Mouse (Mus musculus) intestine, embryonic 14.5 days (tissue): ENCODE data around the gene Arf4. TPM values are rescaled to one million over a fixed set of nuclear protein-coding genes. Genes with fewer than 3 reads are reported as not detected.

Source experiments
- ATAC-seq: fragments of 200-750 bp; cut with Nextera tagmentation; replicated peaks from 2 replicates; pipeline ENCODE4 v1.8.0; 2017; ENCODE audit warnings: low read depth, moderate number of reproducible peaks, moderate TSS enrichment, moderate library complexity; ENCODE audit not compliant: low FRiP score, low TSS enrichment
- DNase-seq: peaks from one replicate; pipeline ENCODE4 v3.0.0-alpha.2; 2018; ENCODE audit warnings: low spot score
- H3K27ac ChIP-seq: fragments of 300-500 bp; sonication (generic); 2 replicates; pipeline ENCODE4 v1.5.1; 2014; ENCODE audit warnings: low read depth, mild to moderate bottlenecking, control low read depth
- H3K27me3 ChIP-seq: fragments of 300-500 bp; sonication (generic); replicated peaks from 2 replicates; pipeline ENCODE4 v1.6.1; 2014; ENCODE audit warnings: low read length, control low read depth; ENCODE audit not compliant: control insufficient read depth, insufficient read depth
- H3K36me3 ChIP-seq: fragments of 300-500 bp; sonication (generic); 2 replicates; pipeline ENCODE4 v1.6.1; 2014; ENCODE audit warnings: low read length, control low read depth; ENCODE audit not compliant: control insufficient read depth, insufficient read depth
- H3K4me1 ChIP-seq: fragments of 300-500 bp; sonication (generic); replicated peaks from 2 replicates; pipeline ENCODE4 v1.6.1; 2014; ENCODE audit warnings: low read length, control low read depth, mixed read lengths; ENCODE audit not compliant: control insufficient read depth, insufficient read depth
- H3K4me2 ChIP-seq: fragments of 300-500 bp; sonication (generic); 2 replicates; pipeline ENCODE4 v1.6.1; 2014; ENCODE audit warnings: low read length
- H3K4me3 ChIP-seq: fragments of 300-500 bp; sonication (generic); 2 replicates; pipeline ENCODE4 v1.5.1; 2014; ENCODE audit warnings: low read depth, low read length, control low read depth, mixed read lengths
- H3K9ac ChIP-seq: fragments of 300-500 bp; sonication (generic); 2 replicates; pipeline ENCODE4 v1.6.1; 2014; ENCODE audit warnings: mild to moderate bottlenecking, low read length
- H3K9me3 ChIP-seq: fragments of 300-500 bp; sonication (generic); 2 replicates; pipeline ENCODE4 v1.6.1; 2016; ENCODE audit warnings: low read length, control low read depth; ENCODE audit not compliant: control insufficient read depth
- WGBS: fragments of 180-500 bp; shearing (Covaris S2); extraction: QIAGEN DNeasy Blood & Tissue Kit; methylation state at CpG from one replicate; pipeline ENCODE4 v1.1.7; 2014; 5-methylcytosine and 5-hydroxymethylcytosine counted together
- polyA plus RNA-seq: library from polyadenylated mRNA; unstranded; fragments of >200 nt; fragmentation: Nextera tagmentation; extraction: Ambion mirVana; gene quantifications from 2 replicates; pipeline ENCODE4 v1.2.1, GENCODE M21; 2014

The Arf4 gene
- polyA plus RNA-seq: 579 and 583 TPM in 2 replicates

- Histone ChIP-seq H3K4me1 (peaks cover 22% of the 10 kb centered on the region), H3K27ac (peak within 1 kb of the TSS; percentile 99), H3K27me3 (no peaks in the 10 kb centered on the region), H3K4me2 (peak within 1 kb of the TSS; percentile 92), H3K36me3 (no peaks in the 10 kb centered on the region), H3K9ac (peak within 1 kb of the TSS; percentile 98), H3K9me3 (no peaks in the 10 kb centered on the region), H3K4me3 (peak within 1 kb of the TSS; percentile 92)
- under 1% methylated on average over 83 of the region's 83 CpGs for WGBS
- peak; percentile 93 for DNase-seq
- ATAC-seq: peak; percentile 99
These were observed at the start of gene Arf4 for GRCm38 (mm10) chr14:26637851-26638707. TSS of gene Arf4 (plus strand) at chr14:26638074.

GRCm38 (mm10) chr14:26591353-26591752, 46.5 kb upstream of the Arf4 start:
- peaks cover 8% of the 10 kb centered on the region for H3K4me1 ChIP-seq
- DNase-seq (no peak), ATAC-seq (no peak)
- H3K36me3 ChIP-seq: peaks cover 13% of the 10 kb centered on the region; the same call in 1 of the 2 replicates
- H3K9ac ChIP-seq: no peak overlapping the region
- H3K27ac ChIP-seq: no peak overlapping the region
- no peaks in the 10 kb centered on the region for H3K27me3 ChIP-seq
- no peak overlapping the region for H3K4me2 ChIP-seq
- H3K4me3 ChIP-seq: no peak overlapping the region
- H3K9me3 ChIP-seq: no peaks in the 10 kb centered on the region

GRCm38 (mm10) chr14:26593281-26593895, 44.5 kb upstream of the Arf4 start:
- peaks cover 6% of the 10 kb centered on the region; the same call in 1 of the 2 replicates for H3K9me3 ChIP-seq
- 30% methylated on average over 2 of the region's 2 CpGs for WGBS
- H3K4me1 ChIP-seq: no peaks in the 10 kb centered on the region; the same call in none of the 2 replicates
- ATAC-seq (no peak), DNase-seq (no peak)
- no peak overlapping the region for H3K4me2 ChIP-seq
- no peak overlapping the region for H3K9ac ChIP-seq
- no peaks in the 10 kb centered on the region for H3K27me3 ChIP-seq
- H3K27ac ChIP-seq: no peak overlapping the region
- H3K4me3 ChIP-seq: no peak overlapping the region
- peaks cover 28% of the 10 kb centered on the region for H3K36me3 ChIP-seq

GRCm38 (mm10) chr14:26595167-26595566, 42.7 kb upstream of the Arf4 start:
- no peak overlapping the region for H3K9ac ChIP-seq
- WGBS: 81% methylated on average over 7 of the region's 7 CpGs
- H3K27me3 ChIP-seq: no peaks in the 10 kb centered on the region
- H3K4me2 ChIP-seq: no peak overlapping the region
- DNase-seq (no peak), ATAC-seq (no peak)
- peaks cover 6% of the 10 kb centered on the region; the same call in 1 of the 2 replicates for H3K9me3 ChIP-seq
- no peaks in the 10 kb centered on the region; the same call in none of the 2 replicates for H3K4me1 ChIP-seq
- no peak overlapping the region for H3K4me3 ChIP-seq
- no peak overlapping the region for H3K27ac ChIP-seq
- H3K36me3 ChIP-seq: peaks cover 35% of the 10 kb centered on the region

GRCm38 (mm10) chr14:26595695-26596365, 42.0 kb upstream of the Arf4 start:
- Histone ChIP-seq H3K27ac (no peak overlapping the region), H3K4me1 (no peaks in the 10 kb centered on the region; the same call in none of the 2 replicates), H3K36me3 (peaks cover 39% of the 10 kb centered on the region), H3K9me3 (peaks cover 6% of the 10 kb centered on the region; the same call in 1 of the 2 replicates), H3K27me3 (no peaks in the 10 kb centered on the region), H3K4me2 (no peak overlapping the region; the same call in 1 of the 2 replicates), H3K9ac (no peak overlapping the region), H3K4me3 (no peak overlapping the region)
- DNase-seq (no peak), ATAC-seq (no peak)
- 47% methylated on average over 5 of the region's 5 CpGs for WGBS

- H3K27ac ChIP-seq: no peak overlapping the region
- no peaks in the 10 kb centered on the region for H3K9me3 ChIP-seq
- H3K4me3 ChIP-seq: no peak overlapping the region
- DNase-seq (no peak), ATAC-seq (no peak)
- H3K36me3 ChIP-seq: peaks cover 78% of the 10 kb centered on the region
- 71% methylated on average over 4 of the region's 4 CpGs for WGBS
- H3K27me3 ChIP-seq: no peaks in the 10 kb centered on the region
- H3K4me1 ChIP-seq: no peaks in the 10 kb centered on the region
- H3K4me2 ChIP-seq: no peak overlapping the region
- no peak overlapping the region for H3K9ac ChIP-seq
These were observed 32.5 kb upstream of the Arf4 start for GRCm38 (mm10) chr14:26605354-26605753.

- no peak for ATAC-seq
- no peak for DNase-seq
- Histone ChIP-seq H3K36me3 (peaks cover 82% of the 10 kb centered on the region), H3K4me1 (no peaks in the 10 kb centered on the region), H3K9me3 (no peaks in the 10 kb centered on the region), H3K4me3 (no peak overlapping the region), H3K4me2 (no peak overlapping the region), H3K27ac (no peak overlapping the region), H3K27me3 (no peaks in the 10 kb centered on the region), H3K9ac (no peak overlapping the region)
- WGBS: 80% methylated on average over 1 of the region's 1 CpGs
These were observed 28.2 kb upstream of the Arf4 start for GRCm38 (mm10) chr14:26609674-26610073.

GRCm38 (mm10) chr14:26610689-26611088, 27.2 kb upstream of the Arf4 start:
- Histone ChIP-seq H3K4me3 (no peak overlapping the region), H3K4me1 (no peaks in the 10 kb centered on the region), H3K36me3 (peaks cover 80% of the 10 kb centered on the region), H3K27ac (no peak overlapping the region), H3K27me3 (no peaks in the 10 kb centered on the region), H3K4me2 (no peak overlapping the region), H3K9ac (no peak overlapping the region), H3K9me3 (no peaks in the 10 kb centered on the region)
- DNase-seq: no peak
- WGBS: 91% methylated on average over 4 of the region's 4 CpGs
- no peak for ATAC-seq
